Mouse (Mus musculus) forebrain, postnatal 0 days (tissue): ENCODE results near the gene Adrb1. TPM values are rescaled to one million over a fixed set of nuclear protein-coding genes. Genes with fewer than 3 reads are reported as not detected.

Source experiments
- ATAC-seq: fragments of 200-750 bp; cut with Nextera tagmentation; 2 replicates; pipeline ENCODE4 v1.8.0; 2017; ENCODE audit warnings: mild to moderate bottlenecking, moderate library complexity
- DNase-seq: peaks from one replicate; pipeline ENCODE4 v3.0.0-alpha.2; 2015
- H3K27ac ChIP-seq: fragments of 300-500 bp; sonication (generic); 2 replicates; pipeline ENCODE4 v1.5.1; 2014; ENCODE audit warnings: low read depth, mild to moderate bottlenecking, antibody characterized with exemption, low read length, moderate library complexity, mixed read lengths
- H3K27me3 ChIP-seq: fragments of 300-500 bp; sonication (generic); 2 replicates; pipeline ENCODE4 v1.6.1; 2014; ENCODE audit warnings: mild to moderate bottlenecking, low read length, mixed read lengths; ENCODE audit not compliant: insufficient read depth
- H3K36me3 ChIP-seq: fragments of 300-500 bp; sonication (generic); 2 replicates; pipeline ENCODE4 v1.6.1; 2014; ENCODE audit warnings: mild to moderate bottlenecking, moderate library complexity; ENCODE audit not compliant: insufficient read depth
- H3K4me1 ChIP-seq: fragments of 300-500 bp; sonication (generic); 2 replicates; pipeline ENCODE4 v1.6.1; 2014; ENCODE audit warnings: antibody characterized with exemption; ENCODE audit not compliant: insufficient read depth
- H3K4me2 ChIP-seq: fragments of 300-500 bp; sonication (generic); 2 replicates; pipeline ENCODE4 v1.6.1; 2014; ENCODE audit warnings: low read depth, mild to moderate bottlenecking, moderate library complexity
- H3K4me3 ChIP-seq: fragments of 300-500 bp; sonication (generic); 2 replicates; pipeline ENCODE4 v1.5.1; 2014; ENCODE audit warnings: low read depth, low read length, mixed read lengths
- H3K9ac ChIP-seq: fragments of 300-500 bp; sonication (generic); 2 replicates; pipeline ENCODE4 v1.6.1; 2014; ENCODE audit warnings: mild to moderate bottlenecking
- H3K9me3 ChIP-seq: fragments of 300-500 bp; sonication (generic); 2 replicates; pipeline ENCODE4 v1.6.1; 2016; ENCODE audit warnings: low read length
- CTCF ChIP-seq: sonication (generic); IDR thresholded peaks from 2 replicates; pipeline ENCODE4 v1.5.1; 2016; ENCODE audit warnings: antibody characterized with exemption, control low read depth, low read depth
- WGBS: fragments of 180-500 bp; shearing (Covaris S2); extraction: QIAGEN DNeasy Blood & Tissue Kit; methylation state at CpG from one replicate; pipeline ENCODE4 v1.1.7; 2014; 5-methylcytosine and 5-hydroxymethylcytosine counted together
- polyA plus RNA-seq: library from polyadenylated mRNA; unstranded; fragments of >200 nt; fragmentation: Nextera tagmentation; extraction: Ambion mirVana; gene quantifications from 2 replicates; pipeline ENCODE4 v1.2.1, GENCODE M21; 2015
- total RNA-seq: library from RNA; depleted of rRNA; stranded (reverse); fragments of >200 nt; gene quantifications from 2 replicates; pipeline ENCODE4 v1.2.3, GENCODE M21; 2014

Gene Adrb1
- total and polyA plus RNA-seq, 2 experiments from 2014 or later, result 3.4 to 8.5 TPM

DNA sequence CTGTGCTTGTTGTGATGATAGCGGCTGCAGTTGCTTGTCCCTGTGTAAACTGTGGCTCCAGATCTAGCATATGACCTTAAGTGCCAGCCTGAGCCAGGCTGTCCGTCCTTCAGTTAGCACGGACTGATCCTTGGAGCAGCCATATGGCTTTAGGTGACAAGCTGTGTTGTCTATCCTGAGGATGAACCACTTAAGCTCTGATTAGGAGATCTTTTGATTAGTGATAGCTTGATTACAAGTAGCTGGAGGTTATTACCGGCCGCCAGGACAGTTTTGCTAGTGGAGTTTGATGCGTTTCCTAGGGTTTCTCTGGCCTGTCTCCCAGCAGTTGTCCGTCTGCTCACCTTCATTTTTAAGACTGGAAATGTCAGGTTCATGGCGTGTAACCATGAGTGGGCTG is 4.0 kb upstream of the Adrb1 start:
- 81% methylated on average over 8 of the region's 8 CpGs for WGBS
- no peak for ATAC-seq
- H3K36me3 ChIP-seq, result no peaks in the 10 kb centered on the region

DNA sequence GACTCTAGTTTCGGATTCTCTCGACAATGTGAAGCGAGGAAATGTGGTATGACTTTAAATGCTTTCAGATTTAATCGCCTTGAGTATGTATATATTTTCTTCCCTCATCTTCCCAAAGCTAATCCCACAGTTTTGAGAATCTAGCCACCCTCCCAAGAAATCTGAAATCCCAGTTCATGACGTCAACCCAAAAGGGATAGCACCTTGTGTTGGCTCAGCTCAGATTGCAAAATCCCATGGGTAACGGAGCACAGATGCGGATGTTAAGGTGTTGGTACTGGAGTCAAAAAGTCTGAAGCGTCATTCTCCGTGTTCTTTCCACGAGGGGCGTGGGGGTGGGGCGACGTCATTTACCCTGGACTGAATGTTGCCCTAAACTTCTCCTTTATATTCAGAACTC is 1.1 kb upstream of the Adrb1 start:
- no peak for TF ChIP-seq CTCF
- DNase-seq (no peak), ATAC-seq (no peak)
- Histone ChIP-seq H3K27me3 (peaks cover 11% of the 10 kb centered on the region; the same call in 1 of the 2 replicates), H3K36me3 (no peaks in the 10 kb centered on the region), H3K4me1 (no peaks in the 10 kb centered on the region), H3K9ac (no peak overlapping the region), H3K27ac (0 out of 2 replicates have a peak overlapping the region, but pooled peaks have one; percentile 58), H3K9me3 (no peaks in the 10 kb centered on the region), H3K4me2 (peak overlapping the region; percentile 87), H3K4me3 (peak overlapping the region; percentile 61)
- WGBS, result 31% methylated on average over 13 of the region's 13 CpGs

More for the DNA sequence above, 4.0 kb upstream of the Adrb1 start:
- no peak overlapping the region for H3K4me2 ChIP-seq
- peaks cover 6% of the 10 kb centered on the region; the same call in 1 of the 2 replicates for H3K27me3 ChIP-seq
- no peaks in the 10 kb centered on the region for H3K4me1 ChIP-seq
- TF ChIP-seq CTCF, result no peak
- no peak overlapping the region for H3K27ac ChIP-seq
- no peak for DNase-seq
- no peaks in the 10 kb centered on the region for H3K9me3 ChIP-seq
- no peak overlapping the region for H3K9ac ChIP-seq
- H3K4me3 ChIP-seq, result no peak overlapping the region

DNA sequence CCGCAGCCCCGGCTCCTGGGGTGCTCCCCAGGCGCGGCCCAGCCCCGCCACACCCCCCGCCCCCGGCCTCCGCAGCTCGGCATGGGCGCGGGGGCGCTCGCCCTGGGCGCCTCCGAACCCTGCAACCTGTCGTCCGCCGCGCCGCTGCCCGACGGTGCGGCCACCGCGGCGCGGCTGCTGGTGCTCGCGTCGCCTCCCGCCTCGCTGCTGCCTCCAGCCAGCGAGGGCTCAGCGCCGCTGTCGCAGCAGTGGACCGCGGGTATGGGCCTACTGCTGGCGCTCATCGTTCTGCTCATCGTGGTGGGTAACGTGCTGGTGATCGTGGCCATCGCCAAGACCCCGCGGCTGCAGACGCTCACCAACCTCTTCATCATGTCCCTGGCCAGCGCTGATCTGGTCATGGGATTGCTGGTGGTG is 300 bp downstream of the Adrb1 start:
- peaks cover 11% of the 10 kb centered on the region; the same call in 1 of the 2 replicates for H3K27me3 ChIP-seq

DNA sequence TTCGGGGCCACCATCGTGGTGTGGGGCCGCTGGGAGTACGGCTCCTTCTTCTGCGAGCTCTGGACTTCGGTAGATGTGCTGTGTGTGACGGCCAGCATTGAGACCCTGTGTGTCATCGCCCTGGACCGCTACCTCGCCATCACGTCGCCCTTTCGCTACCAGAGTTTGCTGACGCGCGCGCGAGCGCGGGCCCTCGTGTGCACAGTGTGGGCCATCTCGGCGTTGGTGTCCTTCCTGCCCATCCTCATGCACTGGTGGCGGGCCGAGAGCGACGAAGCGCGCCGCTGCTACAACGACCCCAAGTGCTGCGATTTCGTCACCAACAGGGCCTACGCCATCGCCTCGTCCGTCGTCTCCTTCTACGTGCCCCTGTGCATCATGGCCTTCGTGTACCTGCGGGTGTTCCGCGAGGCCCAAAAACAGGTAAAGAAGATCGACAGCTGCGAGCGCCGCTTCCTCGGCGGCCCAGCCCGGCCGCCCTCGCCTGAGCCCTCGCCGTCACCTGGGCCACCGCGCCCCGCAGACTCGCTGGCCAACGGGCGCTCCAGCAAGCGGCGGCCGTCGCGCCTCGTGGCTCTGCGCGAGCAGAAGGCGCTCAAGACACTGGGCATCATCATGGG is 822 bp downstream of the Adrb1 start:
- ATAC-seq (peak; percentile 21), DNase-seq (peak; percentile 58)
- Histone ChIP-seq H3K9me3 (no peaks in the 10 kb centered on the region), H3K36me3 (no peaks in the 10 kb centered on the region), H3K4me2 (peak overlapping the region; percentile 87), H3K4me1 (peaks cover 2% of the 10 kb centered on the region; the same call in 1 of the 2 replicates), H3K27ac (no peak overlapping the region), H3K4me3 (peak overlapping the region; percentile 61), H3K9ac (peak overlapping the region; percentile 62), H3K27me3 (peaks cover 11% of the 10 kb centered on the region; the same call in 1 of the 2 replicates)
- 1% methylated on average over 69 of the region's 69 CpGs for WGBS
- TF ChIP-seq CTCF, result no peak

More for the DNA sequence above, 300 bp downstream of the Adrb1 start:
- H3K4me3 ChIP-seq, result peak overlapping the region; percentile 61
- no peak for TF ChIP-seq CTCF
- ATAC-seq (peak; percentile 21), DNase-seq (peak; percentile 43)
- WGBS, result 1% methylated on average over 40 of the region's 48 CpGs
- H3K9me3 ChIP-seq, result no peaks in the 10 kb centered on the region
- H3K4me1 ChIP-seq, result no peaks in the 10 kb centered on the region; the same call in 1 of the 2 replicates
- H3K4me2 ChIP-seq, result peak overlapping the region; percentile 87
- no peaks in the 10 kb centered on the region for H3K36me3 ChIP-seq
- peak overlapping the region; percentile 58 for H3K27ac ChIP-seq
- H3K9ac ChIP-seq, result peak overlapping the region; percentile 62

DNA sequence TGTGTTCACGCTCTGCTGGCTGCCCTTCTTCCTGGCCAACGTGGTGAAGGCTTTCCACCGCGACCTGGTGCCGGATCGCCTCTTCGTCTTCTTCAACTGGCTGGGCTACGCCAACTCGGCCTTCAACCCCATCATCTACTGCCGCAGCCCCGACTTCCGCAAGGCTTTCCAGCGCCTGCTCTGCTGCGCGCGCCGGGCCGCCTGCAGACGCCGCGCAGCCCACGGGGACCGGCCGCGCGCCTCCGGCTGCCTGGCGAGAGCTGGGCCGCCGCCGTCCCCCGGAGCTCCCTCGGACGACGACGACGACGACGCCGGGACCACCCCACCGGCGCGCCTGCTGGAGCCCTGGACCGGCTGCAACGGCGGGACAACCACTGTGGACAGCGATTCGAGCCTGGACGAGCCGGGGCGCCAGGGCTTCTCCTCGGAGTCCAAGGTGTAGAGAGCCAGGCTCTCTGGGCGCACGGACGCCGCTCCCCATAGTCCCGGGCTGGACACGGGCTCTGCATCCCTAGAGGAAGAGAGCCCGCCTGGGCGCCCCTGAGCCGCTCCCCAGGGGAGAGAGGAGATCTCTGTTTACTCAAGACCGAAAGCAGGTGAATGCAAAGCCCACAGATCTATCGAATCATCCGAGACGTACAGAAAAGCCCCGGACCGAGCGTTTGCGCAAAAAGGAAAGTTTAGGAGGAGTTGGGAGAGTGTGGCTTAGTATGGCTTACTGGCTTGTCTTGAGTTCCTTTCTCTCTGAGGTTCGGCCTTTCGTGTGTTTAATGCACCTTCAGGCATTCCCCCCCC is 1.5 kb downstream of the Adrb1 start:
- Histone ChIP-seq H3K4me1 (peaks cover 7% of the 10 kb centered on the region; the same call in 1 of the 2 replicates), H3K9ac (peak overlapping the region; percentile 62), H3K27ac (no peak overlapping the region), H3K36me3 (no peaks in the 10 kb centered on the region), H3K4me2 (peak overlapping the region; percentile 87), H3K4me3 (peak overlapping the region; percentile 61), H3K9me3 (no peaks in the 10 kb centered on the region), H3K27me3 (peaks cover 11% of the 10 kb centered on the region; the same call in 1 of the 2 replicates)
- peak; percentile 56 for DNase-seq
- WGBS, result under 1% methylated on average over 70 of the region's 71 CpGs
- no peak for ATAC-seq
- TF ChIP-seq CTCF, result no peak

DNA sequence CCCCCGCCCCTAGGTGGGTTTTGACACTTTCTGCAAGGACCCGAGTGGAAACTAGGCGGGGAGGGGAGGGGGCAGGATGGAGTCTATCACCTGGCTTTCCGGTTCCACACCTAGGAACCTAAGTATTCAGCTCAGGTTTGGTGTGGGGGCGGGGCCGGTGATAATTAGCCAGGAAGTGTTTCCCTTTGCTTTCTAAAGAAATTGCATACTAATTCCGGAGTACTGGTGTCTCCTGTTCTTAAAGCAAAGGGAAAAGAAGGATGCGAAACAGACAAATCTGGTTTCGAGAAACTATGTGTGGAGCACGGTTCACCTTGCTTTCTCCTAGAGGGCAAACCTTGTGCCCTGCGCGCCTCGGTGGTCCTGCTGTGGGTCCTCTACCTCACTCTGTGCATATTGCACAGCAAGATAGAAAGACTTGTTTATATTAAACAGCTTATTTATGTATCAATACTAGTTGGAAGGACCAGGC is 2.2 kb downstream of the Adrb1 start:
- WGBS, result 4% methylated on average over 13 of the region's 13 CpGs
- H3K4me1 ChIP-seq, result peaks cover 7% of the 10 kb centered on the region; the same call in 1 of the 2 replicates
- no peak overlapping the region for H3K9ac ChIP-seq

More for the DNA sequence above, 2.2 kb downstream of the Adrb1 start:
- Histone ChIP-seq H3K27me3 (peaks cover 11% of the 10 kb centered on the region; the same call in 1 of the 2 replicates), H3K9me3 (no peaks in the 10 kb centered on the region), H3K4me3 (peak overlapping the region; percentile 61), H3K27ac (no peak overlapping the region), H3K36me3 (no peaks in the 10 kb centered on the region), H3K4me2 (peak overlapping the region; percentile 87)
- no peak for TF ChIP-seq CTCF
- DNase-seq (no peak), ATAC-seq (no peak)
